Mouse (Mus musculus): ENCODE data around the gene Dnase1l1.

- TF ChIP-seq CTCF (conservative IDR thresholded peaks at IDR 0.05; ENCODE audit: low read length) (no peak), NANOG (IDR thresholded peaks at IDR 0.05; ENCODE audit: borderline replicate concordance, low read length) (no peak)
These were observed 30.7 kb upstream of the Dnase1l1 start, which contains the start of gene Fam50a for GRCm38 (mm10) chrX:74312540-74313464.
